Mouse (Mus musculus): ENCODE data around the gene Vmn1r79. TPM values are rescaled to one million over a fixed set of nuclear protein-coding genes. Genes with fewer than 3 reads are reported as not detected.
"Not testable (repeated sequence)": the region's sequence is repeated elsewhere in the genome, so short reads cannot be mapped to it uniquely, and the experiment has no call there.

The Vmn1r79 gene
- total RNA-seq (2017), result not detected in 2 replicates

DNA sequence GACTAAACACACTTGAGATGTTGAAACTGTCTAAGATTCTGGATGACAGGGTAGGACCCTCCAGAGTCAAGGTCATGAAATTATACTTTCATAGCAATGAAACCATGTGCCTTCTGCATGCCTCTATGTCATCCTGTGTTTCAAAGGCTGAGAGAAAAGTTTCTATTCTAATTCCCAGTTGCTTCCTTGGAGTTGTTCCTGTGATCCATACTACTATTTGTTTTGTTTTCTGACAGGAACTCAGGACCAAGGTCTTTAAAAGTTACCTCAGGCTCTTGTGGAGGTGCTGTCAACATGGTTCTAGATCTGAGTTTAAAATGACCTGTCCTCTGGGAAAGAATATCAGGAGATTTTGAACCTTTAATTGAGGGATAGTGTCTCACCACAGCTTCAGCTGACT, at the start of gene Vmn1r79:
Gene Vmn1r79, plus strand, starts transcription at position 301 of the 400 bp plus-strand sequence.
- not testable (repeated sequence) for ATAC-seq (replicated peaks; ENCODE audit: low read depth, poor library complexity, severe bottlenecking)

DNA sequence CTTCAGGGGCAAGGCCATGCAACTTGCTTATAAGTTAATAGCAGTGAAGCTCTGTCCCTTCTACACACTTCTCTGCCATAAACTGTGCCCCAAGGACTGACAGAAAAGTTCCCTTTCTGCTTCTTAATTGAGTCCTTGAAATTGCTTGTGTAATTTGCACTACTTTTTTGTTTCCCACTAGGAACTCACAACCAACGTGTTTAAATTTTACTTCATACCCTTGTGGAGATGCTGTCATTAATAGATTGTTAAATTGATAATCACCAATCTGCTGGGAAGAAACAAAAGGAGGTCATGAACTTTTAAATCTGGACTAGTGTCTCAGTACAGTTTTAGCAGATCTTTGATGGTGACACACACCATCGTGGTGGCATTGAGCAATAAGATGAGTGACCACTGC, 21.1 kb upstream of the Vmn1r79 start, which contains the start of gene Vmn1r78:
Gene Vmn1r78, plus strand, starts transcription at position 301 of the 400 bp plus-strand sequence.
- no peak for ATAC-seq (replicated peaks; ENCODE audit: low read depth, poor library complexity, severe bottlenecking)

DNA sequence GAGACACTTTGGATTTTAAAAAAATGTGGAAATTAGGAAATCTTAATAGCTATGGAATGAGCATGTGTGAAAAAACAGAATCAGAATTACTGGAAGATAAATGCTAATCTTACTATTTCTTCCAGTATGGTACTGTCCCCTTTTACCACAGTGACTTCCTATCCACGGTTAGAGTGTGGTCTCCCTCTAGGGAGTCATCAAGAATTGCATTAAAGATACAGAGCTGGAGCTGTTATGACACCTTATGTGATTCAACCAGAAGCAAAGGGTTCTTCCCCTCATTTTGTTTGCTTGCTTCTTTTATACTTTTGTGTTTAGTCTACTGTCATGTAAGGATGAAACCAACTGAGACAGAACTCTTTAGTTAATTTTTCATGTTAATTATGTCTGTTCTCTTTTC, 14.6 kb upstream of the Vmn1r79 start:
- 0 out of 2 replicates have a peak, but pooled peaks have one; percentile 58 for ATAC-seq (replicated peaks; ENCODE audit: low read depth, poor library complexity, severe bottlenecking)

DNA sequence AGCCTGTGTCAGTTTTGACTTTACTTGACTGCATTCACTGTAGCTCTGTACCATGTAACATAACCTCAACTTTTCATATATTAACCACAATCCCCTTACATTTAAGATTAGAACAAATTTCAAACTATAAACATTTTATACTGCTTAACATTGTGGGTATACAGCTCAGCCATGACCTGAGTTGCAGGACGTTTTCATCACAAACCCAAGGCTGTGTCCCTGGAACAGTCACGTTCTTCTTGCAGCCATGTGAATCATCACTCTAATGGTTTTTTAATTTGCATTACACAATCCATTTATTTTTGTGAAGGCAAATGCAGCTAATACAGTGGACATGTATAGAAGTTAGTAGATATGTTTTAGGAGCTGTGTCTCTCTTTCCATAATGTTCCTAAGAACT, 1.8 kb downstream of the Vmn1r79 start:
- not testable (repeated sequence) for ATAC-seq (replicated peaks; ENCODE audit: low read depth, poor library complexity, severe bottlenecking)

DNA sequence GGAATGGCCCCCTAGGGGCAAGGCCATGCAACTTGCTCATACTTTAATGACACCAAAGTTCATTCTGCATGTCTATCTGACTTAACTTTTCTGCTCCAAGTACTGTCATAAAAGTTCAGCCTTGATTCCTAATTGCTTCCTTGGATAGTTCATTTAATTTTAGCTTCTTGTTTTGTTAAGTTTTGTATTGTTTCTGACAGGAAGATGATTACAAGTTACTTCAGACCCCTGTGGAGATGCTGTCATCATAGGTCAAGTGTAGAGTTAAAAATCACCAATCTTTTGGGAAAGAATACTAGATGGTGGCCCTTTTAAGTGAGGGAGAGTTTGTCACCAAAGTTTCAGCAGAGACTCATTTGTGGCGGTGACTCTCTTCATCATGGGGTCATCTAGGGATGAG, 17.9 kb downstream of the Vmn1r79 start, which contains the start of gene Vmn1r80:
Gene Vmn1r80, plus strand, starts transcription at position 301 of the 400 bp plus-strand sequence.
- no peak for ATAC-seq (replicated peaks; ENCODE audit: low read depth, poor library complexity, severe bottlenecking)

DNA sequence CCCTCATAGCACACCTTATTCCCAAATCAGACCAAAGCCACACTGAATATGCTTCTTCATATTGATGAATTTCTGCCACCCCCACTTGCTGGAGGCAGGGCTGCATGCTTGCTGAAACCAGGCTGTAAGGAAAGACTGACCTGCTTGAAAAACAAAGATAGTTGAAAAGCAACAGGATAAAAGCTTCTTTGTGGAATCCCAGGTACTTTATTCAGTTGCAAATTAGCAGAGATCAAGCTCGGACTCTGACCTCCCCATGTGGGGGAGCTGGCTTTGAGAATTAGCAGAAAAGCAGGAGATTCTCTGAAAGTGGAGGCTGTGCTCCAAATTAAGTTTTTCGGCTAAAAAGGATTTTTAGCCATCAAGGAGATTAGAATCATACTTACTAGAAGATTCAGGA, 33.1 kb downstream of the Vmn1r79 start:
- no peak for ATAC-seq (replicated peaks; ENCODE audit: low read depth, poor library complexity, severe bottlenecking)

Other genes with a start within 250 kb of the Vmn1r79 start
- not detected in 2 replicates for gene Vmn1r76, start 233.1 kb upstream of the Vmn1r79 start, total RNA-seq (2017)
- not detected in 2 replicates for gene Vmn1r77, start 134.5 kb upstream of the Vmn1r79 start, total RNA-seq (2017)
- not detected in 2 replicates for gene Vmn1r78, start 21.0 kb upstream of the Vmn1r79 start, total RNA-seq (2017)
- gene Vmn1r80, start 18.0 kb downstream of the Vmn1r79 start, total RNA-seq (2017), result not detected in 2 replicates
- gene Vmn1r81, start 97.0 kb downstream of the Vmn1r79 start, total RNA-seq (2017), result not detected in 2 replicates
- not detected in 2 replicates for gene Vmn1r82, start 129.2 kb downstream of the Vmn1r79 start, total RNA-seq (2017)
- gene Vmn1r83, start 158.2 kb downstream of the Vmn1r79 start, total RNA-seq (2017), result not detected in 2 replicates
- gene Vmn1r84, start 198.0 kb downstream of the Vmn1r79 start, total RNA-seq (2017), result not detected in 2 replicates